Mouse (Mus musculus): ENCODE data around the gene Fancc.
"Not testable (repeated sequence)": the region's sequence is repeated elsewhere in the genome, so short reads cannot be mapped to it uniquely, and the experiment has no call there.

Fancc gene

GRCm38 (mm10) chr13:63344481-63344880 is 152.6 kb downstream of the Fancc start:
- DNase-seq = no peak

GRCm38 (mm10) chr13:63342781-63343180 is 154.3 kb downstream of the Fancc start:
- no peak for DNase-seq

GRCm38 (mm10) chr13:63339946-63340345 is 157.1 kb downstream of the Fancc start:
- DNase-seq = no peak

- DNase-seq = no peak
Measured at GRCm38 (mm10) chr13:63337239-63337960, 159.7 kb downstream of the Fancc start.

- peak; percentile 40 for DNase-seq
Measured at GRCm38 (mm10) chr13:63336335-63336734, 160.7 kb downstream of the Fancc start.

GRCm38 (mm10) chr13:63335421-63336134 is 161.5 kb downstream of the Fancc start:
- no peak for DNase-seq

GRCm38 (mm10) chr13:63332576-63333300 is 164.3 kb downstream of the Fancc start:
- no peak for DNase-seq

- peak; percentile 63 for DNase-seq
Measured at GRCm38 (mm10) chr13:63331379-63331778, 165.7 kb downstream of the Fancc start.

GRCm38 (mm10) chr13:63330236-63330860 is 166.7 kb downstream of the Fancc start:
- peak; percentile 64 for DNase-seq

GRCm38 (mm10) chr13:63326015-63326414 is 171.1 kb downstream of the Fancc start:
- DNase-seq = no peak

- DNase-seq = no peak
Measured at GRCm38 (mm10) chr13:63324978-63325848, 171.9 kb downstream of the Fancc start.

- no peak for DNase-seq
Measured at GRCm38 (mm10) chr13:63324311-63324710, 172.8 kb downstream of the Fancc start.

- no peak for DNase-seq
Measured at GRCm38 (mm10) chr13:63323286-63324075, 173.6 kb downstream of the Fancc start.

GRCm38 (mm10) chr13:63322756-63323155 is 174.3 kb downstream of the Fancc start:
- no peak for DNase-seq

- no peak for DNase-seq
Measured at GRCm38 (mm10) chr13:63321689-63322088, 175.4 kb downstream of the Fancc start.

GRCm38 (mm10) chr13:63319814-63320213 is 177.3 kb downstream of the Fancc start:
- no peak for DNase-seq

GRCm38 (mm10) chr13:63317681-63318104 is 179.4 kb downstream of the Fancc start:
- DNase-seq = no peak

- DNase-seq = no peak
Measured at GRCm38 (mm10) chr13:63316407-63316806, 180.7 kb downstream of the Fancc start.

GRCm38 (mm10) chr13:63315777-63316176 is 181.3 kb downstream of the Fancc start:
- DNase-seq = no peak

GRCm38 (mm10) chr13:63315111-63315510 is 182.0 kb downstream of the Fancc start:
- not testable (repeated sequence) for DNase-seq

- no peak for DNase-seq
Measured at GRCm38 (mm10) chr13:63314608-63314920, 182.5 kb downstream of the Fancc start.

All from right cerebral cortex, postnatal 25 days (tissue).